Mouse (Mus musculus): ENCODE data around the gene Mad1l1. TPM values are rescaled to one million over a fixed set of nuclear protein-coding genes. Genes with fewer than 3 reads are reported as not detected.
A peak's percentile ranks its signal among the peaks of the same experiment; 100 is the strongest.

The Mad1l1 gene
- total RNA-seq, 2 experiments from 2014 or later = 8.4 to 8.5 TPM

- peak; percentile 32 to 35 for DNase-seq
Observed at GRCm38 (mm10) chr5:140263754-140264749, 57.3 kb downstream of the Mad1l1 start.

- DNase-seq = no peak
Observed at GRCm38 (mm10) chr5:140262401-140262800, 59.0 kb downstream of the Mad1l1 start.

- no peak for DNase-seq
Observed at GRCm38 (mm10) chr5:140261313-140261712, 60.0 kb downstream of the Mad1l1 start.

GRCm38 (mm10) chr5:140258633-140259032, 62.7 kb downstream of the Mad1l1 start:
- peak; percentile 45 to 76 for DNase-seq

GRCm38 (mm10) chr5:140258035-140258434, 63.3 kb downstream of the Mad1l1 start:
- DNase-seq = no peak

GRCm38 (mm10) chr5:140257439-140257838, 63.9 kb downstream of the Mad1l1 start:
- DNase-seq = no peak

- no peak for DNase-seq
Observed at GRCm38 (mm10) chr5:140256685-140257084, 64.7 kb downstream of the Mad1l1 start.

- no peak for DNase-seq
Observed at GRCm38 (mm10) chr5:140255265-140255664, 66.1 kb downstream of the Mad1l1 start.

GRCm38 (mm10) chr5:140254656-140255055, 66.7 kb downstream of the Mad1l1 start:
- DNase-seq = no peak

- peak in 1 of 2 experiments; percentile 28 for DNase-seq
Observed at GRCm38 (mm10) chr5:140251989-140252388, 69.4 kb downstream of the Mad1l1 start.

GRCm38 (mm10) chr5:140250370-140250769, 71.0 kb downstream of the Mad1l1 start:
- no peak for DNase-seq

- no peak for DNase-seq
Observed at GRCm38 (mm10) chr5:140249359-140250062, 71.8 kb downstream of the Mad1l1 start.

- DNase-seq = no peak
Observed at GRCm38 (mm10) chr5:140248101-140248500, 73.3 kb downstream of the Mad1l1 start.

- DNase-seq = no peak
Observed at GRCm38 (mm10) chr5:140240235-140240634, 81.1 kb downstream of the Mad1l1 start.

GRCm38 (mm10) chr5:140238880-140239279, 82.5 kb downstream of the Mad1l1 start:
- DNase-seq = no peak

- DNase-seq = no peak
Observed at GRCm38 (mm10) chr5:140230818-140231217, 90.5 kb downstream of the Mad1l1 start.

GRCm38 (mm10) chr5:140228306-140228705, 93.0 kb downstream of the Mad1l1 start:
- DNase-seq = no peak

- DNase-seq = no peak
Observed at GRCm38 (mm10) chr5:140226871-140227270, 94.5 kb downstream of the Mad1l1 start.

- DNase-seq = no peak
Observed at GRCm38 (mm10) chr5:140225881-140226280, 95.5 kb downstream of the Mad1l1 start.

- DNase-seq = no peak
Observed at GRCm38 (mm10) chr5:140225103-140225502, 96.2 kb downstream of the Mad1l1 start.

GRCm38 (mm10) chr5:140223070-140224053, 98.0 kb downstream of the Mad1l1 start:
- DNase-seq = no peak
